Comparison of ENCODE assay signal across 8 mouse cellular contexts in genomic region chr4:145034506-145035243, GRCm38 (mm10).
A peak's percentile ranks its signal among the peaks of the same experiment; 100 is the strongest.
DNase-seq lines count a peak whose midpoint lies in the region; ATAC-seq and TF ChIP-seq lines count a peak whose summit lies in the region.

No protein-coding gene starts in this region.

- H3K9me3 ChIP-seq in forebrain, embryonic 11.5 days (ENCODE audit: control insufficient read depth, low read length): no peaks in the 10 kb centered on the region
- no peaks in the 10 kb centered on the region for H3K9me3 ChIP-seq in forebrain, postnatal 0 days (ENCODE audit: low read length)
- H3K9me3 ChIP-seq in heart, postnatal 0 days (replicated peaks; ENCODE audit: control insufficient read depth, low read length): no peaks in the 10 kb centered on the region
- H3K9me3 ChIP-seq in limb, embryonic 10.5 days (replicated peaks): no peaks in the 10 kb centered on the region

- H3K4me3 ChIP-seq in forebrain, embryonic 11.5 days (ENCODE audit: low read depth, low read length): no peak overlapping the region
- no peak overlapping the region for H3K4me3 ChIP-seq in forebrain, postnatal 0 days (ENCODE audit: low read depth, low read length)
- no peak overlapping the region for H3K4me3 ChIP-seq in heart, postnatal 0 days (ENCODE audit: low read depth, low read length)
- no peak overlapping the region for H3K4me3 ChIP-seq in limb, embryonic 10.5 days

- 12% methylated on average over 11 of the region's 11 CpGs for WGBS in forebrain, embryonic 11.5 days
- 21% methylated on average over 11 of the region's 11 CpGs for WGBS in forebrain, postnatal 0 days
- 16% methylated on average over 11 of the region's 11 CpGs for WGBS in heart, postnatal 0 days
- WGBS in limb, embryonic 10.5 days: 13% methylated on average over 11 of the region's 11 CpGs

- intact Hi-C loops in left cerebral cortex, postnatal 25 days (cut with DNase I): no loop called here

- no peak for TF ChIP-seq CTCF in forebrain, postnatal 0 days (IDR thresholded peaks at IDR 0.05; ENCODE audit: low read depth)
- no peak for TF ChIP-seq CTCF in heart, postnatal 0 days (IDR thresholded peaks at IDR 0.05; ENCODE audit: low read depth)

- H3K4me2 ChIP-seq in forebrain, embryonic 11.5 days (ENCODE audit: low read depth, low read length, severe bottlenecking): no peak overlapping the region
- no peak overlapping the region for H3K4me2 ChIP-seq in forebrain, postnatal 0 days (ENCODE audit: low read depth)
- no peak overlapping the region for H3K4me2 ChIP-seq in heart, postnatal 0 days (ENCODE audit: low read depth, low read length)

- H3K9ac ChIP-seq in forebrain, embryonic 11.5 days (ENCODE audit: low read length): no peak overlapping the region
- H3K9ac ChIP-seq in forebrain, postnatal 0 days: no peak overlapping the region
- no peak overlapping the region for H3K9ac ChIP-seq in heart, postnatal 0 days (replicated peaks; ENCODE audit: low read depth, low read length)

- ATAC-seq in forebrain, embryonic 11.5 days (replicated peaks; ENCODE audit: low FRiP score): no peak
- ATAC-seq in forebrain, postnatal 0 days: no peak
- 0 out of 2 replicates have a peak, but pooled peaks have one; percentile 22 for ATAC-seq in heart, postnatal 0 days (ENCODE audit: insufficient read depth, low read depth)

- no peak for TF ChIP-seq EP300 in heart, postnatal 0 days (IDR thresholded peaks at IDR 0.05; ENCODE audit: low read depth)

- DNase-seq in forebrain, embryonic 11.5 days (ENCODE audit: low spot score): peak; percentile 58
- DNase-seq in forebrain, postnatal 0 days: no peak
- DNase-seq in c-Kit-positive CD71-positive TER-119-positive erythroid progenitor cells, embryonic 14.5 days (ENCODE audit: low spot score): peak; percentile 77
- peak; percentile 24 for DNase-seq in heart, postnatal 0 days (ENCODE audit: low spot score)
- DNase-seq in limb, embryonic 10.5 days (ENCODE audit: low spot score): peak; percentile 53
- DNase-seq in spleen, postnatal 14 days (ENCODE audit: low spot score in 2 of 2): peak; percentile 30 to 47
- no peak for DNase-seq in cerebellum, adult 11 months
- no peak for DNase-seq in left cerebral cortex, postnatal 25 days (ENCODE audit: low spot score in 2 of 2)

- H3K4me1 ChIP-seq in forebrain, embryonic 11.5 days (replicated peaks; ENCODE audit: control insufficient read depth, insufficient read depth, low read length): peaks cover 5% of the 10 kb centered on the region; the same call in 1 of the 2 replicates
- no peaks in the 10 kb centered on the region for H3K4me1 ChIP-seq in forebrain, postnatal 0 days (ENCODE audit: insufficient read depth)
- peaks cover 38% of the 10 kb centered on the region for H3K4me1 ChIP-seq in heart, postnatal 0 days (ENCODE audit: control insufficient read depth, insufficient read depth)
- H3K4me1 ChIP-seq in limb, embryonic 10.5 days: peaks cover 24% of the 10 kb centered on the region

- H3K36me3 ChIP-seq in forebrain, embryonic 11.5 days (ENCODE audit: control insufficient read depth, insufficient read depth, low read length): no peaks in the 10 kb centered on the region
- H3K36me3 ChIP-seq in forebrain, postnatal 0 days (ENCODE audit: insufficient read depth): peaks cover 29% of the 10 kb centered on the region
- H3K36me3 ChIP-seq in heart, postnatal 0 days (replicated peaks; ENCODE audit: control insufficient read depth, insufficient read depth, low read length): peaks cover 36% of the 10 kb centered on the region
- H3K36me3 ChIP-seq in limb, embryonic 10.5 days: peaks cover 15% of the 10 kb centered on the region

- H3K27ac ChIP-seq in forebrain, embryonic 11.5 days (ENCODE audit: low read depth, low read length): no peak overlapping the region
- no peak overlapping the region for H3K27ac ChIP-seq in forebrain, postnatal 0 days (ENCODE audit: low read depth, low read length)
- H3K27ac ChIP-seq in heart, postnatal 0 days (ENCODE audit: low read depth): no peak overlapping the region
- no peak overlapping the region for H3K27ac ChIP-seq in limb, embryonic 10.5 days

- no peaks in the 10 kb centered on the region for H3K27me3 ChIP-seq in forebrain, embryonic 11.5 days (ENCODE audit: control insufficient read depth, insufficient read depth, low read length)
- H3K27me3 ChIP-seq in forebrain, postnatal 0 days (ENCODE audit: insufficient read depth, low read length): no peaks in the 10 kb centered on the region
- no peaks in the 10 kb centered on the region for H3K27me3 ChIP-seq in heart, postnatal 0 days (ENCODE audit: control insufficient read depth, insufficient read depth, low read length)
- no peaks in the 10 kb centered on the region for H3K27me3 ChIP-seq in limb, embryonic 10.5 days (ENCODE audit: low read depth, poor library complexity, severe bottlenecking)

Comparison
In these comparisons a context has a peak if more than half of its experiments do, and no peak if none do; other contexts are left out.
1. DNase-seq: peak in forebrain, embryonic 11.5 days (single experiment), c-Kit-positive CD71-positive TER-119-positive erythroid progenitor cells, embryonic 14.5 days (single experiment), heart, postnatal 0 days (single experiment), limb, embryonic 10.5 days (single experiment) and spleen, postnatal 14 days (2 of 2); none in forebrain, postnatal 0 days (single experiment), cerebellum, adult 11 months (single experiment) and left cerebral cortex, postnatal 25 days (0 of 2).